Mouse (Mus musculus): Measurements from ENCODE around the gene Klra10.
"Not testable (repeated sequence)": the region's sequence is repeated elsewhere in the genome, so short reads cannot be mapped to it uniquely, and the experiment has no call there.

The Klra10 gene

DNA sequence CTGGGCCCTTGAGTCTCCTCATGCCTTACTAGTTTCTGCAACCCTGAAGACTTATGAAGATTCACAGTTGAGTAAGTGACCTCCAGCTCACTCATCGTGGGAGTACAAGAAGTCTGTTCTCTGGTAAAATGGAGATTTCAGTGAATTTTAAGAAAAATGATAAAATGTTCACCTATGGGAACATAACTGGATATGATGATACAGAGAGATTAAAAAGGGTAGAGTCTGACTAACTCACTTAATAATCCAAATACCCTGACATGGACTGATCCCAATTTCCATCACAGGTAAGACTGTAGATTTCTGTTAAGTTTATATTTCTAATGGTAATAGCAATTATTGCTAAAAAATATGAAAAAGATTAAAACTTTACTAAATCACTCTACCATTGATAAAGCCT is at the start of gene Klra10:
Gene Klra10, minus strand, starts transcription at position 101 of the 400 bp plus-strand sequence.
- not testable (repeated sequence) for DNase-seq (ENCODE audit: low spot score)

DNA sequence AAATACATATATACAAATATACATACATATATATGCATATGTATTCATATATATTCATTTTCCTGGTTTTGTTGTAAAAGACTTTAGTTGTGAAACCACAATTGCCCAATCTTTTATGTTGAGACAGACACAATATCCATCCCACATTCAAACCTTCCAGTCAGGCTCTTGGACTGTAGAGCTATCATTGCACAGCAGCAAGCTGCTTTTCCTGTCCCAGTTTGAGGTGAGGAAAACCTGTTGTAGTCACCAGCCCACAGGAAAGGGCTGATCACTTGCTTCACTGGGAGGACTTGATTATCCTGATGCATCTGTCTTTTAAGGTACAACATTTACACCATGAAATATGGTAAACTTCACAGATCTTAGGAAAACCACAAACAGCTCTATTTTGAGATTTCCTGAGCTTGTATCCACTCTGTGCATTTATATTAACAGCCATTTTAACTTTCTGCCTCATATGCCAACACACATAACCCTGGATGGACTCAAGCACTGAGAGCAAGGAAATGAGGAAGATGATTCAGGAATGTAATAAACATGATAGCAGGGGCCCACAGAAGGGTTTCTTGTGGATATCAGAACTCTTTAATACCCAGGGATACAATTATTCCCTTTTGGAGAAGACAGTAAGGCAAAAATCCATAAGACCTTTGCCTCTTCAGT is 6.4 kb upstream of the Klra10 start:
- no peak for DNase-seq (ENCODE audit: low spot score)

DNA sequence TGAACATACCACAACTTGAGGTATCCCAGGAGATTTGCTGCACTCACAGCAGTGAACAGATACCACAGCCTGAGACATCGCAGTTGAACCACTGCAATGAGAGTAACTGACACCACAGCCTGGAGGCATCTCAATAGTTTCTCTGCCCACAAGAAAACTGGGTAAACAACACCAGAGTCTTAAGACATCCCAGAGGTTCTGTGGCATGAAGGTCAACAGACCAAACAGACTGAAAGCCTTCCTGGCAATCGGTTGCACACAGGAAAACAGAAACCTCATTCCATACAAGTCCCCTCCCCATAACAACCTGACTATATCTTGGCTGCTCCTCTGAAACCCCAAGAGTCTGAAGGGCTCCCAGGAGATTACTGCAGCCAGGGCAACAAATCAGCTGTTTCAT is 26.4 kb downstream of the Klra10 start:
- no peak for DNase-seq (ENCODE audit: low spot score)

DNA sequence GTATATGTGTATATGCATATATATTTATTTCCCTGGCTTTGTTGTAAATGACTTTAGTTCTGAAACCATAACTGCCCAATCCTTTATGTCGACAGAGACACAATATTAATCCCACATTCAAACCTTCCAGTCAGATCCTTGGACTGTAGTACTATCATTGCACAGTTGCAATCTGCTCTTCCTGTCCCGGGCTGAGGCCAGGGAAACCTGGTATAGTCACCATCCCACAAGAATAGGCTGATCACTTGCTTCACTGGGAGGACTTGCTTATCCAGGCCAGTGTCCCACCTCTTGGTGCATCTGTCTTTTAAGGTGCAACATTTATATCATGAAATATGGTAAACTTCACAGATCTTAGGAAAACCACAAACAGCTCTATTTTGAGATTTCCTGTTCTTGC is 44.2 kb downstream of the Klra10 start:
- DNase-seq (ENCODE audit: low spot score) = no peak

DNA sequence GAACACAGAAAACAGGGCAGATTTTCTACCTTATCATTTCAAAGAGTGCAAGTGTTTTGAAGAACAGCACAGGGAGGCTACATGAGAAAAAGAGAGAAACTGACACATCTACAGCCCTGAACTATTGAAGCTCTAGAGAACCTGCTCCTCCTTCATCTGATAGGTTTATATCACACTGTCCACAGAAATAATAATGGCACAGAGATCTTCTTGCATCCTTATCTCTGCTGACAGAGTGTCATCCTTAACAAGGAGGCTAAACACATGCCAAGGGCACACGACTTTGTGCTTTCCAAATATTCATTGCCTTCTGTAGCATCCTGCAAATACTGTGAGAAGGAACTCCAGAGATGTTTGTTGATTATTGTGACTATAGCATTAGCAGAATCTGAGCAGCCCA is 45.1 kb downstream of the Klra10 start:
- DNase-seq (ENCODE audit: low spot score) = no peak

DNA sequence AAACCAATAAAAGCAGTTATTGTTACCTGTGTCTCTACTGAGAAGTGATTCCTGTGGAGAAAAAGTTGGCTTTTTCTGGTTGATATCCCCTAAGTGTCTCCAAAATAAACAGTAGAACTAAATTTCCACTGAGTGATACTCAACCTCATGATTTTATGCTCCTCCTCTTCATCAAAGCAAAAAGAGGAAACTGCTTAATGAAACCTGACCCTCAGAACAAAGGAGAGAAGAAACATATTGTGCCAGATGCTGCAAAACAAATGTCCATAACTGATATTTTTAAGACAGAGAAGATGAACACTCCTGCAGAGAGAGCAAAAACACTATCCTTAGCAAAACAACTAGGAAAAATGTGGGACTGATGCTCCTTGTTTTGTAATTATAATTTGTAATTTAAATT is 48.5 kb downstream of the Klra10 start, which contains the start of gene Klra7:
Gene Klra7, minus strand, starts transcription at position 101 of the 400 bp plus-strand sequence.
- no peak for DNase-seq (ENCODE audit: low spot score)

Data from embryo, embryonic 10.5 days (tissue).